Mouse (Mus musculus) monocyte, adult 2 months (primary cell): ENCODE data around the gene Vps35l.
A peak's percentile ranks its signal among the peaks of the same experiment; 100 is the strongest.

Source experiments
- DNase-seq, 2 experiments: peaks; one replicate each; pipeline ENCODE4 v3.0.0; 2022; ENCODE audit warnings: low spot score in 2 of 2, low read depth in 1 of 2

Gene Vps35l

DNA sequence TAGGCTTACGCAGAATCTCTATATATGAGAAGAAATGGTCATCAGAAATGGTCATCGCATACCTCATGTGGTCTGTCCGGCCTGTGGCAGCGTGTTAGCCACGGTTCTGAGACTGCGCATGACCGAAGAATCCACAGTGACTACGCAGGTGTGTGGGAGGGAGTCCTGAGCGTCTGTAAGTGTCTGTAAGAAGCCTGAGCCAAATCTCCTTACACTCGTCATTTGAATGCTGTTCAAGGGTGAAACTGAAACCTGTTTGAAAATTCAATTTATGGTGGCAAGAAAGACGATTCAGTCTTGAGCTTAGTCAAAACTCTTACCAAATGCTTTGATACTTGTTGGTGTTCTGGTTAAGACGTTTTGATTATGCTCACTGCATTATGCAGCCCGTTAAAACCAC, 6.8 kb upstream of the Vps35l start:
- no peak for DNase-seq

DNA sequence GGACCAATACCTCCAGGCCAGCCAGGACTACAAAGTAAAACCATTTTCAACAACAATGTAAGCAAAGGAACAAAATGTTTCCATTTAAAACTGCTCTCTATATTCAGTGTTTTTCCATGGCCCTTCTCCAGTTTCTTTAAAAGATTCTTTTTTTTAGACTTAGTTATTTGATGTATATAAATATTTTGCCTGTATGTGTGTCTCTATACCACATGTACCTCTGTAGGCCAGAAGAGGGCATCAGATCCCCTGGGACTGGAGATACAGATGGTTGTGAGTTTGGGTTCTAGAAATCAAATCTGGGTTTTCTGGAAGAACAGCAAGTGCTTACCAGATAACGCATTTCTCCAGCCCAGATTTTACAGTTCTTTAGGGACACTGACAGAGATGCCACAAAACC, 1.3 kb upstream of the Vps35l start:
- no peak for DNase-seq

DNA sequence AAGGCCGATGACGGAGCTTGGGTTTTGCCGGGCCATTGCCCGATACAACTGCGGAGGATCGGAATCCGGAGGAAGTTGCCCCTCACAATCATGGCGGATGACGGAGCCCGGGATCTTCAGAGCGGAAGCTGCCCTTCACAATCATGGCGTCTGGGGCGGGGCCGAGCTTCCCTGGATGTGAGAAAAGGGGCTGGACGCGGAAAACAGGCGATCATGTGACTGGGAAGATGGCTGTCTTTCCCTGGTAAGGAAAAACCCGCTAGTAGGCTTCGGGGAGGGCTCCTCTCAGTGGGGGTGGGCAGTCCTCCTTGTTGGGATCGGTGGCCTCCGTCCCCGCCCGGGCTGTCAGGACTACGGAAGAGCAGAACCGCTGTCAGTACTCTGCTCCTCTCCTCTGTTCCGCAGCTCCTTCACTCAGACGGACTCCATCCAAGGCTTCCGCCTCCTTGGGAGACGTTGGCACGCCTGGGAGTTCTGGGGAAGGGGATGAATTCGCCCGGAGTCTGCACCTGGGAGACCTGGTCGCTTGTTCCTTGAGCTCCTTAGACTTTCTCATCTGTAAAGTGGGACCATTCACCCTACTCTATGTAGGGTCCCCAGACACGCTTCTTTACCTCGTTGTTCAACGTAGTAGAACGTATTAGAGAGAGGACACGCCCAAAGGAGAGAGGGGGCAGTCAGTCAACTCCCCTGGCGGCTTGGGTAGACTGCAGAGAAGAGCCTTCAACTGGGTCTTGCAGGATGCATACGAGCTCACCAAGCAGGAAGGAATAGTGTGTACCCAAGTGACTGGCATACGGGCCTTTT, 709 bp downstream of the Vps35l start:
- peak; percentile 85 to 89 for DNase-seq

DNA sequence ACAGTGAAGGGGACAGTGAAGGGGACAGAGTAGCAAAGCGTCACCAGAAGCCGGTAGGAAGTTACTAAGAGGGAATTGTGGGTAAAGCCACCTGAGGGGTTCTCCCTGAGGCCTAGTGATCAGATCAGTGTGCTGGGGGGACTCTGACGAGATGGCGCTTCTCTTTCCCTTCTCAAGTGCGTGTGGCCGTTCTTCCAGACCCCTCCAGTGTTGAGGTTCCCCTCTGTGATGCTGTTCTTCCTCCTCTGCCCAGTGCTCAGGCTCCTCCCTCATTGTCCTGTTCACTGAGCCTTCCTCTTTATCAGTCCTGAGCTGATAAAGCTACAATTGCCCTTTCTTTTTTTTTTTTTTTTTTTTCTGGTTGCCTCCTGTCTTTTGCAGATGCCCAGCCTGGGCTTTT, 2.3 kb downstream of the Vps35l start:
- no peak for DNase-seq

DNA sequence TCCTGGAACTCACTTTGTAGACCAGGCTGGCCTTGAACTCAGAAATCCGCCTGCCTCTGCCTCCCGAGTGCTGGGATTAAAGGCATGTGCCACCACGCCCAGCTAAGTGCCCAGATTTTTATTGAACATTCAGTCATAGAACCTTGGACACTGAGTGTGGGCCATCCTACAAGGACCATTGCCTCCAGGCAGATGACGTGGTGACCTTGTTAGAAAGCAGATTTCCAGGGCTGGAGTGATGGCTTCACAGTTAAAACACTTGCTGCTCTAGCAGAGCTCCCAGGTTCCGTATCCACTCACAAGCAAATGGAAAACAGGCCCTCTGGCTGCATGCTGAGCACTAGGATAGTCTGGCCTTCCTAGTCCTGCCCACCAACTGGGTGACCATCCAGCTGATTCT, 4.7 kb downstream of the Vps35l start:
- DNase-seq: no peak

DNA sequence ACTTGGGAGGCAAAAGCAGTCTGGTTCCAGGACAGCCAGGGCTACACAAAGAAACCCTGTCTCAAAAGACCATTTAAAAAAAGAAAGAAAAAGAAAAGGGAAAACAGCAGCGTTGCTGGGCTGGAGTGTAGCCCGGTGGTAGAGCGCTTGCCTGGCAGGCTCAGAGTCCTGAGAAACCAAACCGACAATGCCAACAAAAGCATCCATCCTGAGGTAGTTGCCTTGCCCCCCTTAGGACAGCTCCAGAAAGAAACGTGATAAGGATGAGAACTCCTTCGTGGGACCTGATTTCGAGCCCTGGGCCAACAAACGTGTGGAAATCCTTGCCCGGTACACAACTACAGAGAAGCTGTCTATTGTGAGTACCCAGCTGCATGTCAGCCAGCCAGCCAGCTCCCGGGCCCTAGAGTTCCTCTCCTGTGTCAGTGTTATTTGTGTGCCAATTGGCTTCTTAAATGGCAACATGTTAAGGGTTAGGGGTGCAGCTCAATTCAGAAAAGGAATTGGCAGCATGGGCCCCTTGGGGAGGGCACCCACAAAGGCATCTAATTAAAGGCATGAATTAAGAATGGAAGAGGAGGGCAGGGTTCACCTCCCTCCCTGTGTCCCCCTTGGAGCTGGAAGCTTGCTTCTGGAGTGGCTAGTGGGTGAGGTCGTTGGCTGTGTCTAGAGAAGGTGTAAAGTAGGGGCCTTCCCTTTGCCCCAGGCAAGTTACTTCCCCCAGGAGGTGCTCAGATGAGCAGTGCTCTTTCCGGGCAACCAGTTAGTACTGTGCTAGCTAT, 8.1 kb downstream of the Vps35l start:
- DNase-seq: no peak

DNA sequence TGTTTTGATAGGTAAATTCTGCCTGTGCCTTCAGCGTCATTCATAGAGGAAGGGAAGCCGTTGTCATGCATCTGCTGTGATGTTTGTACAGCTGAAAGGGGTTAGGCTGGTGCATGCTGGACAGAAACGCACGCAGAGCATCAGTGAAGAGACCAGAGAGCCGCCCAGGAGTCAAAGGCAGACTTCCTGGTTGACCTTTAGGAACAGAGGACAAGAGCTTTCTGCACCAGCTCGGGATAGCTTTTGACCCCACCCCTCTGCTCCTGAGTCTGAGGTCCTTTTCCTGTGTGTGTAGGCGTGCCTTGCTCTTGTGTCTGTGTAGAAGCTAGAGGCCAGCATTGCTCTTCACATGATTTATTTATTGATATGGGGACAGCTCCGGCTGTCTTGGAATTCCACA, 9.7 kb downstream of the Vps35l start:
- no peak for DNase-seq

DNA sequence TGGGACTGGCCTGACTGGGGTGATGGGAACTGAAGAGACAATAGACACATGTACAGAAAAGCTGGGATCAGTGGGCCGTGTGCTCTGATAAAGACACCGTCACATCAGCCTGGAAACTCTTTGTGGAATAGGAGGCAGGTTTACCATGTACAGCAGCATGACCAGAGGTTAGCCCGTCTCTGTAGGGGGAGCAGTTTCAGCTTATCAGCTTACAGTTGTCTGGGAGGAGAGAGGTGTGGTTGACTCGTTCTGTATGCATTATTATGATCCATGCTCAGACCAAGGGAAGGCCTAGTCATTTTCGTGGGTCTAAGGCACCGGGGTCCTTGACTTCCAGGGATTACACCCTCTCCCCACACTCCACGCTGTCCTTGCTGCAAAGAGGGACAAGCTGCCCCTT, 11.6 kb downstream of the Vps35l start:
- DNase-seq: no peak

DNA sequence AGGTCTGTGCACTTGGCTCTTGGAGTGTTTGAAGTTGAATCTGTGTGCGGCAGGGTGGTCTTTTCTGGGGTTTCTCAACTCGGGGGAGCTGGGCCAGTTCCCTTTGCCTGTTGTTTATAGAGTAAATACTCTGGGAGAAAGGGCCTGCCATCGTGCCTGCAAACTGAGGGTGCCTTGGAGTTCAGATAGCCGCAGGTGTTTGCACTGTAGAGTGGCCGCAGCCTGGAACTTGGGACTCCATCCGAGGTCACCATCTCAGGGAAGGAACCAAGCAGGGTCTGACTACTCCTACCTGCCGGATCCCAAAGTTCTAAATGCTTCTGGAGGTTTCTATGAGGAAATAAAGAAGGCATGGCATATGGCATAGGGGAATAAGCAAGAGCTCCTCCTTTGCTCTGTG, 15.7 kb downstream of the Vps35l start:
- no peak for DNase-seq

DNA sequence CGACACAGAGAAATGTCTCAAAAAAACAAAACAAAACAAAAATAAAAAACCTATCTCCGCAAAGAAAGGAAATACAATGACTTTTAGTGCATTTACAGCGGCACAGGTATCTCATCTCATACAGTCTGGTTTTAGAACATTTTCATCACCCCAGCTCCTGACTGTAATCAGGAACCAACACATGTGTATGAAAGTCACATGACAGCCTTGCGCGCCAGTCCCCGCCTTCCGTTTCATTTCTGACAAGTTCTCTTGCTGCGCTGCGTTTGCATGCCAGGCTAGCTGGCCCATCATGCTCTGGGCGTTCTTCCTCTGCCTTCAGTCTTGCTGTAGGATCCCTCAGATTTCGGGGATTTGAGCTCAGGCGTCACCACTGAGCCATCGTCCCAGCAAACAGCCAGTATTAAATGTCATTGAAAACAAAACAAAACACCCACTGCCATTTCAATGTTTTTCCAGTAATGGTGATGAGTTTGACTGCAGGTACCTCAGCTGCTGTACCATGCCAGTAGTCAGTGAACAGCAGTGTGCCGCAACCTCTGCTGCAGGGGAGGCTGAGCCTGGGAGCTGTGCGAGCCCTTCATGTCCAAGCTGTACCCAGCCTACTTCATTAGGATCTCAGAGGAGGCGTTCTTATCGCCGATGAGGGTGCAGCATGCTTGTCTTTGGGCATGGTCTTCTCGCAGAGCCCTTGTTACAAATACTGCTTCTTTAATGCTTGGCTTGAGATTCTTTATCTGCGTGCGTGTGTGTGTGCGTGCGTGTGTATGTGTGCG, 16.7 kb downstream of the Vps35l start:
- DNase-seq: no peak

DNA sequence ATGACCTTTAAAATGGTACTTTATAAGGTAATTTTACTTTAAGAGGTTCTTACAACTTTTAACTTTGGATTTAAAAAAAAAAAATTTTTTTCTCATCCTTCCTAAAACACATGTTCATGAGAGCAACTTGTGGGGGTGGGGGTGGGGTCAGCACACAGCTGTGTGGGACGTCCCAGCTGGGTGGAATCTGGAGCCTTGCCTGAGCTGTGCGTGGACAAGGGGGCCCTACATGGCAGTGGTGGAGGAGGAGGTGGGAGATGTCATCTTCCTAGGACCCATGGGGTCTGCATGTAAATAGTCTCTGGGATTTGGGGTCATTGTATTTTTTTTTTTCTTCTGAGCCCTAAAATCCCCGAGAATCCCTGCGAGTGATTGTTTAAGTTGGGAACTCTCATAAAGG, 18.3 kb downstream of the Vps35l start:
- no peak for DNase-seq

DNA sequence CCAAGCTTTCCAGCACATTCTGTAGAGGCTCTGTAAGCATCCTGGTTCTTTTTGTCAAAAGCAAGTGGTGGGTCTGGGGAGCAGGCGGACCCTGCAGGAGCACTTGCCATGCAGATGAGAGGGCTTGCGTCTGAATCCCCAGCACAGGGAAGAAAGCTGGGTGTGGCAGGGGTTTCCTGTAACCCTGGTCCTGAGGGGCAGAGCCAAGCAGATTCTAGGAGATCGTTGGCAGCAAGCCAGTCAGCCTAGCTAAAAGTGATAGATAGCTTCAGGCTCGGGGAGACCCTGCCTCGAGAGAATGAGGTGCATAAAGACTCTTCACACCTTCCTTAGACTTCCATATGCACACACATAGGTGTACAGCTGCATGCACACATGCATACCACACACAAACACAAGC, 19.3 kb downstream of the Vps35l start:
- DNase-seq: no peak

DNA sequence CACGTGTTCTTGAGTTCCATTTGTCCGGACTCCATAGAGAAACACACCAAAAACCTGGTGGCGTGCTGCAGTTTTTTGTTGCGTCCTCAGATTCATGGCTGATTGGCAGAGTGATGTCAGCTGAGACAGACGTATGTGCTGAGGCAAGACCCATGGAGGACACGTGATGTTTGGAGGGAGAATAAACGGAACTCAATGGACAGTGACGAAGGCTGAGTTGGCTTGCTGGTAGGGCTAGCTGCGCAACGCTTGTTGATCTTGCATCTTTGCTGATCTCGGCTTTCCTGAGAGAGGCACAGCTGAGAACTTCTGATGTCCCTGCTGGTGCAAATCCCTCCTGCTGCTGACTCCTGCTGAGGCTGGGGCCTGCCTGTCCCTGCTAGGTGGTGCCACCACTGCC, 23.9 kb downstream of the Vps35l start:
- no peak for DNase-seq

DNA sequence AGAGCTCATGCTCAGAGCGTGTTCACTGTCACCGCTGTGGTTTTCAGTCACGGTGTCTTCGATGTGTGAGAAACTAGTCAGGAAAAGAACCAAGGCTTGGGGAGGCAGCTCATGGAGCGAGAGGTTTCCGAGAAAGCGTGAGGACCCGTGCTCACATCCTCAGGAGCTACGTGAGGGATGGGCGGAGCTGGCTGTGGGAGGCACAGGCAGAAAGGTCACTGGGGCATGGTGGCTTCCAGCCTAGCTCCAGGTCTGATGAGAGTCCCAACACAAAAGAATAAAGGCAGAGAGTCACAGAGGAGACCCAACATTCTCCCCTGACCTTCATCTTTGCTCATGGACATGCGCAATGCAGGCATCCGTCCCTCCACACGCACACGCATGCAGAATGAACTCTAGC, 24.7 kb downstream of the Vps35l start:
- no peak for DNase-seq

DNA sequence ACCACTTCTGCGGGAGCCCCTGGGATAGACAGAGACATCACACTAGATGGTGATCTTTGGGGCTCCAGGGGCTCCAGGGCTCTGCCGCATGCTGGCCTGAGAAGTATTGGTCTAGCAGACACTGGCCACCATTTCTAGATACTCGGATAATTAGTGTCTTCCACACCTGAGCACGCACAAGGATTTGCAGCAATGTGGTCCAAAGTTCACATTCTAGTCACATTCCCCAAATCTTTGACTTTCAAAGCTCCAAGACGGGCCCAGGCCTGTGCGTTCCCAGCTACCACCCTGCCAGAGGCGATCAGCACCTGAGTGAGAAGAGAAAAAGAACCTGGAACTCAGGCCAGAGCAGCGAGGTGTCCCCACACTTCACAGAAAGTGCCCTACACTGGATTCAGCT, 25.6 kb downstream of the Vps35l start:
- no peak for DNase-seq

DNA sequence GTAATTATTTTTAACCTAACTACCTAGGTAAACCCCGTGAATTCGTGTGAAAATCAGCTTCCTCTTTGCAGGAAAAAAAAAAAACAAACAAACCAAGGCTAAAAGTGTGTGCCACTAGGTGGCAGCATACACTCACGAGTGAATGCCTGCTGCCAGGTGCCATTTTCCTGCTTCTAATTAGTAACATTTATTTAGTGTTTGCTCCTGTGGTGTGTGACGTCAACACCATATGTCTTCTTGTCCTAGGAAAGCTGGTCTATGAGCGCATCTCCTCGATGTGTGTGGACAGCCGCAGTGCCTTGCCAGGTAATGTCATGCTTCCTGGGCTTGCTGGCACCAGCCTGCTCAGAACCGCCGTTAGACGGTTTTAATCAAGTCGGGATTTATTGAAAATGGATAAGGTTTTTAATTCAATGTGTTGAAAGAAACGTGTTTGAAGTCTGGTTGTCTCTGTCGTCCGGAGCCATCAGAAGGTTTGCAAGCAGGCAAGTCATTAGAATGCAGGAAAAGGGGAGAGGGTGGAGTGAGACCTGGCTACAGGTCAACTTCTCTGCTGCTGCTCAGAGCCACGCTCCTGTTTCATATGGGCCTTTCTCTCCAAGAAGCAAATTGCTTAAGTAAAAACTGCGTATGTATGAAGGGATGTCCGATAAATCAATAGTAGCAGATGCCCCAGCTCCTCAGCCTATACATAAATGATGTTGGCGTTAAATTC, 26.2 kb downstream of the Vps35l start:
- peak in 1 of 2 experiments; percentile 29 for DNase-seq

DNA sequence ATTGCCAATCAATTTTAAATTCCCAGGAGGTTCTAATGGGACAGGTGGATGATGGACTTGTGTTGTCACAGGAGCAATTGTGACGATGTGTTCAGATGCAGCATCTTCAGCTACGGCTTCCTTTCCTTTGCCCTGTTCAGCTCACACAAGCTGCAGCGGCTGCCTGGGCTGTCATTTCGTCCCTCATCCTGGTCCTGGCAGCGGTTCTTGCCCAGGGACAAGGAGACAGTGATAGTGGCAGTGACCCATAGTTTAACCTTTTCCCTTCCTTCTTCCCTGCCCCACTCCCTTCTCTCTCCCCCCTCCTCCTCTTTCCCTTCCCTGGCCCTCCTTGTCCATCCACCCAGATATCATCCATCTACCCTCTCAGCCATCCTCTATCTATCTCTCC, 26.8 kb downstream of the Vps35l start:
- DNase-seq: no peak

DNA sequence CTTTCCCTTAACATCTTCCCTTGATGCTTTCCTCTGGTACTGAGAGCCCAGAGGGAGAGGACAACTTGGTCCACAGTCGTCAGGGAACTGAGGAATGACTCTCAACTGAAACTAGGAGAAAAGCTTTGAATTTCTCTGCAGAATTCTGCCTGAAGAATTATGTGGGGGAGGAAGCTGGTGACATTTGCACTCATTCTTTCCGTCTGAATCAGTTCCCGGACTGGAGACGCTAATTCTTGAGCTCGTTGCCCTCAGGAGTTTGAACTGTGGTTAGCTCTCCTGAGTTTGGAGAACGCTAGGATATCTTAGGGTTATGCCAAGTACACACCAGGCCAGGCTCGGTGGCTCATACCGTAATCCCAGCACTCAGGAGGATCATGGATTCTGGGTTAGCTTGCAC, 29.2 kb downstream of the Vps35l start:
- no peak for DNase-seq

DNA sequence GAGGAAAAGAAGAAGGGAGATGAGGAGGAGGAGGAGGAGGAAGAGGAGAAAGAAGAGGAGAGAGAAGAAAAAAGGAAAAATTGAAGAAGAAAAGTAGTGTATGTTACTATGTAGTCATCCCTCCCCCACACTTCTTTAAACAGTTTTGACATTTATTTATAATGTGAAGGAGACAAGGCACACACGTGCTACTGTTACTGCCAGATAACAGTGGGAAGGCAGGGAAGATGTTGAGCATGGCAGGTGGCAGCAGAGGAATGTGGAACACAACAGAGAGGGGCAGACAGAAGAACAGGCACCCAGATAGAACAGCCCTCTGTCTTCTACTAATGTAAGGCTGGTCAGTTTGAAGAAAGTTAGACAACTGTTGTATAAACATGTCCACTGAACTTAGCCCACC, 29.6 kb downstream of the Vps35l start:
- DNase-seq: no peak

DNA sequence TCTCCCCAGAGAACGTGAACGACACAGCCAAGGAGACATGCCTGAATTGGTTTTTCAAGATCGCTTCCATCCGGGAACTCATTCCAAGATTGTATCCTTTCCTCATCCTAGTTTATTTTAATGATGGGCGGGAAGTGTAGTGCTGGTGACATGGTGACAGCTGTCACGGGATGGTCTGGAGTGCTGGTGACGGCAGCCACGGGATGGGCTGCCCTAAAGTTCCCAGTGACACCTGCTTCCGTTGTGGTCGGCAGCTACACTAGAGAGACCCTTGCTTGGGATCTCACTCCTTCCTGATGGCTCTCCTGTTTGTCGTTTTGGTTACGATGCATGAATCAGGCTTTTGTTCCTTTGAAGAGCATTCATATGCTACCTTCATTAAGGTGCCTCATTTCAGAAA, 33.0 kb downstream of the Vps35l start:
- no peak for DNase-seq

DNA sequence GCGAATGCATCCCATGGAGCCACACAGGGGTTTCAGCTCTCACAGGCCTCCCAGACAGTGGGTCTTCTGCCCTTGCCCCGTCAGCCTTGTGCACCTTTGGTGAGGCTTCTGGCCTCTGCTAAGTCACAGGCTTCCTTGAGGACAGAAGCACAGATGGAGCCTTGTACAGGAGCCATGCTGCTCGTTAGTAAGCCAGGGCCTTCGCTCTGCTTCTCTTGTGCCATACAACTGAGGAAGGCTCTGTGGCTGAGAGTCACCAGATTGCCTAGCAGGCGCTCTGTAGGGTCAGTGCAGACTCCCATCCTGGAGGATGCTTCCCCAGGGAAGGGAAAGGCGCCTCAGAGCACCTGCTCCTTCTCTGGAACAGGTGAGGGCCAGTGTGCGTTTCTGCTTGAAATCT, 36.0 kb downstream of the Vps35l start:
- DNase-seq: no peak
